Mouse (Mus musculus) T-helper 1 cell (primary cell): ENCODE measurements around the gene Mbnl1.

Experiments used
- in situ Hi-C: fragments of 300-600 bp; cut with MboI, MseI; formaldehyde crosslinking; loops from one replicate; pipeline ENCODE4 v1.15.1; 2025; ENCODE audit warnings: high pct_unique_total_duplicates

Gene Mbnl1

GRCm38 (mm10) chr3:60604205-60604604, 131.6 kb downstream of the Mbnl1 start:
- in situ Hi-C loops: loop anchor here (10.0 kb wide), 2 partner anchors 89 to 479 kb away; no protein-coding TSS in a partner anchor

DNA sequence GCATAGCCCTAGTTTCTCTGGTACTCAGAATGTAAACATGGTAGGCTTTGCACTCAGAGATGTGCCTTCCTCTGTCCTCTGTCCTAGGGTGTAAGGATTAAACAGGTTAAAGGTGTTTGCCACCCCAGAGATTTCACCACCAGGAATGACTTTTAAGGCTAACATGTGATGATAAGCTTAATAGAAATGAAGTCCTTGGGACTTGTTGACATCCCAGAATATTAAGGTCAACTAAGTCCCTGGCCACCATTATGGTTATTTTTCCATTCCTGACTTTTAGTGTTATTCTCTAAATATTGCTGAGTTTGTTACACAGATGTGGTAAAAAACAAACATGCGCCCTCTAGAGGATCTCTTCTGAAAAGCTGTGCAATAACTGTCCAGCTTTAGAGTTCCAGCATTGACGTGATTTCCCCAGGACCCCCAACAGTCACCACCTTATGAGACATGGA, 136.3 kb downstream of the Mbnl1 start:
- in situ Hi-C loops: loop anchor here (10.0 kb wide), 2 partner anchors 94 to 484 kb away; no protein-coding TSS in a partner anchor

GRCm38 (mm10) chr3:60611839-60612238, 139.2 kb downstream of the Mbnl1 start:
- in situ Hi-C loops: no loop called here

GRCm38 (mm10) chr3:60613121-60613520, 140.5 kb downstream of the Mbnl1 start:
- in situ Hi-C loops: no loop called here

DNA sequence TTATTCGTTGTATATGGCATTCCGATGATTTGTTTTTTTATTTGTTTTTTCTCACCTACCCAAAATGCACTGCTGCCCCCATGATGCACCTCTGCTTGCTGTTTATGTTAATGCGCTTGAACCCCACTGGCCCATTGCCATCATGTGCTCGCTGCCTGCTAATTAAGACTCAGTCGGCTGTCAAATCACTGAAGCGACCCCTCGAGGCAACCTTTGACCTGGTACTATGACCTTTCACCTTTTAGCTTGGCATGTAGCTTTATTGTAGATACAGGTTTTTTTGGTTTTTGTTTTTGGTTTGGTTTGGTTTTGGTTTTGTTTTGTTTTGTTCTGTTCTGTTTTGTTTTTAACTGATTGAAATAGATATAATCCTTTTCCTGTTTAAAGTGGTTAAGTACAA, 141.9 kb downstream of the Mbnl1 start:
- in situ Hi-C loops: no loop called here

DNA sequence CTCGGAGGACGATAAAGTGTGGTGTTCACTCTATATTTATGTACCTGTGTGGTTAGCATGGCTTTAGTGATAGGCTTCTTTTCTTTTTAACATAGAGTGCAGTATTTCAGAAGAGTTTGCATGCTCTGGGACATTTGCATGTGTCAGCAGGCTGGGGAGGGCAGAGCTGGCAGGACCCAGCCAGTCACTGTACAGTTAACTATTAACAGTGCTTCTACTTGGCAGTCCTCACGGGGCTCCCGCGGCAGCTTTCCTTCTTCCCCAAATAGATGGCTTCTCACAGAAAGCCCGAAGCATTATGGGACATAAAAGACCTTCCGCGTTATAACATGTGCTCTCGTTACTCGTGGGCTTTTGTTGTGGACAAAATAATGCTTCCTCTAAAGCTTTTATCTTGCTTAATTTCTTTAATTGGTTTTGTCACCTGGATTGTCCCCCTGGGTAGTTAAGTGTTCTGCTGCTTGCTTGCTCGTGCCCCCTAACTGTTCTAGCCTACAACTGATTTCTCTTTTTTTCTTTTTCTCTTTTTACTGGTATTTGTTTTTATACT, 142.5 kb downstream of the Mbnl1 start:
- in situ Hi-C loops: no loop called here

DNA sequence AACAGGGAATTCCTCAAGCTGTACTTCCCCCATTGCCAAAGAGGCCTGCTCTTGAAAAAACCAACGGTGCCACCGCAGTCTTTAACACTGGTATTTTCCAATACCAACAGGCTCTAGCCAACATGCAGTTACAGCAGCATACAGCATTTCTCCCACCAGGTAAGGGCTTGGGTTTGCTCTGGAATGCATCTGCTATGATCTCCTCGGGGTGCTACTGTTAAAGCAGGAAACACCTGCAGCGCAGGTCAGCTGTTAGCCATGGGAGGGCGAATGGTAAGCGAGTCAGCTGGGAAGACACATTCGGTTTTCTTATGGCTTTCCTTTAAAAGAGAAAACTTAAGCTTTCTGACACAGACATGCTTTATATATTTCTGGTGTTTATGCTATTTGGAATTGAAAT, 143.0 kb downstream of the Mbnl1 start:
- in situ Hi-C loops: no loop called here

DNA sequence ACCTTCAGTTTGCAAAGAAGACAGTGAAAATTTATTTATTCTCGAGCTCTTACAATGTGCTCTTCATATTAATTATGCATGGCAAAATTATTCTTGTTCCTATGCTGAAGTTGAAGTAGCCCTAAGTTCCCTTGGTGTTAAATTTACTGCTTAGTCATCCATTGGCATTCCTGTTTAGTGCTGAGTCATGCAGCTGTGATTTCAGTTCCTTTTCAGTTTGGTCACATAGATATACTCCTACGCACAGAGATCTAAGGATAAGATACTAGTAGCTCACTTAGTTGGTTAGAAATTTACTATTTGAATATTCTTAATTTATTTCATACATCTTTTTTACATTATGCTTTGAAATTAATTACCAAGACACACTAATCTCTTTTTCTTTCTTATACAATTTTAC, 143.5 kb downstream of the Mbnl1 start:
- in situ Hi-C loops: no loop called here

- in situ Hi-C loops: no loop called here
These were observed 145.0 kb downstream of the Mbnl1 start for GRCm38 (mm10) chr3:60617643-60618042.

GRCm38 (mm10) chr3:60620236-60620635, 147.6 kb downstream of the Mbnl1 start:
- in situ Hi-C loops: no loop called here

GRCm38 (mm10) chr3:60631183-60631582, 158.6 kb downstream of the Mbnl1 start:
- in situ Hi-C loops: no loop called here

DNA sequence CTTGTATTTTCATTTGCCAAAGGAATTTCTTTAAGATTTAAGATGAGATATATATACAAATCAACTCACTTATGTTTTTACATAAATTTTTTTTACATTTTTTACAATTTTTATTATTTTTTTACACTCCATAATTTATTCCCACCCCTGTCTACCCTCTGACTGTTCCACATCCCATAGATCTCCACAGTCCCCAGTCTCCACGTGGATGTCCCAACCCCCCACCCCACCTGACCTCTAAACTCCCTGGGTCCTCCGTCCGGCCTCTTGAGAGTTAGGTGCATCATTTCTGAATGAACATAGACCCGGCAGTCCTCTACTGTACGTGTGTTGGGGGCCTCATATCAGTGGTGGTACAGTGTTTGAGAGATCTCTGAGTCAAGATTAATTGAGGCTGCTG, 159.1 kb downstream of the Mbnl1 start:
- in situ Hi-C loops: no loop called here

DNA sequence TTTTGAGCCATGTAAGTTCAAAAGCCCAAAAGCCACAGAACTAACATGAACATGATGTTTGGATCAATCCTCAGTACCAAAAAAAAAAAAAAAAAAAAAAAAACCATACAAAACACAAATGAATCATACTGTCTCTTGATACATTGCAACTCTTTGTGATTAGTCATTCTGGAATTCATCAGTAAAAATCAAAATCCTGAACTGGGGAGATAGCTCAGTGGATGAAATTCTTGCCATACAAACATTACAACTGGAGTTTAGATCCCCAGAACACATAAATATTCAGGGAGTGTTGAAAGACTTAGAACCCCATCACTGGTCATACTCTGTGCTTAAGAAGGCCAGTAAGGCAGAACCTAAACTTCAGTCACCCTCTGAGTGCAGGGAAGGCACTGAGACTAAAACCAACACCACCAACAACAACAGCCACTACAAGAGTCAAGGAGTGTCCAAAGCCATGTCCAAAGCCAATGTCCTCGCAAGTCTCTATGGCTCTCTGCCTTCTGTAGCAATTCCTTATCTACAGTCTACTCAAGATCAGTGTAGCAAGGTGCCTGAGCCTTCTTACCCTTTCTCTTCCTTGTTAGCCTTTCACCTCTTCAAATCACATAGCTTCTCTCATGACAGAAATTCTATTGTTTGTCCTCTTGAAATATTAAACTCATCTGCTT, 160.3 kb downstream of the Mbnl1 start:
- in situ Hi-C loops: no loop called here

- in situ Hi-C loops: no loop called here
These were observed 165.9 kb downstream of the Mbnl1 start for GRCm38 (mm10) chr3:60638530-60638929.

DNA sequence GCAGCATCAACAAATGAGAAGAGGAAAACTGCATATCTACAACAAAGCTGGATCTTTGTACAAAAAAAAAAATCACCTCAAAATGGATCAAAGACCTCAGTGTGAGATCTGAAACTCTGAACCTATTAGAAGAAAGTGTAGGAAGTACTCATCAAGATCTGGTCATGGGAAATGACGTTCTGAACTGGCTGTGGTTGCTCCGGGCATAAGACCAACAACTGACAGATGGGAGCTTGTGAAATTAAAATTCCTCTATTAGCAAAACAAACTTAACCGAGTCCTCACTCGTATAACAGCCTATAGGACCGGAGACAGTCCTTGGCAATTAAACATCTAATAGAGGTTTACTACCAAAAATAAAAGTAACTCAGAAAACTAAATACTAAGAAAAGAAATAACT, 166.5 kb downstream of the Mbnl1 start:
- in situ Hi-C loops: no loop called here

DNA sequence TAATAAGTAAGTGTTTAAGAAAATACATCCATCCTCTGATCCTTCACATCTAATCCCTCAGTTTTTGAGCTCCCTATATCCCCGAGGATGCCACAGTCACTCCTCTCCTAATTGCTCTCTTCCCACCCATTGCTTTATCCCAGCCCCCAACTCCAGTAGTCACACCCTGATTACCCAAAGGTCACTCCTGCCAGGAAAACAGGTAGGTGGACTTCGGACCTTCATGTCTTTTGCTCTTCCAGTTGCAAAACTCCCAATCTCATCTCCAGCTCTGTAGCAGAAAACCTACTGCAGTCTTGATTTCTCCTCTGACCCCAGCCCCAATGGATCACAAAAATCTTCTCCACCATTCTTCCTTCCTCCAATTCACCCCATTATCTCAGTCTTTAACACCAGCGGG, 169.6 kb downstream of the Mbnl1 start:
- in situ Hi-C loops: no loop called here

DNA sequence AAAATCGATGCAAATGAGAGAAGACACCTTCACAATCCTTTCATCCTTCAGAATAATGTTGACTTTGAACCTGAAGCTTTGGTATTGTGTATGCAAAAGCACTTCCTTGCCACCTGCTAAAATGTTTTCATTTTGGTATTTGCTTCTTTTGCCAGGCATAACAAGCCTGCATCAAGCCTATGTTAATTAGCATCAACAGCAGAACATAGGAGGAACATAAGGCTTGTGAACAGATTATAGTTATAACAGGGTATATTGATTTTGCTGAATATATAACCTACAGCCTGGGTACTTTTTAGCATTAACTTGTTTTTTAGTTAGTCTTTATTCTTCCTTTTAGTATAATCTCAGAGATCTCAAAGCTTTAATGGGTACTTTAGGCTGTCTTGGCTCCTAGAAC, 172.9 kb downstream of the Mbnl1 start:
- in situ Hi-C loops: no loop called here

GRCm38 (mm10) chr3:60648293-60648692, 175.7 kb downstream of the Mbnl1 start:
- in situ Hi-C loops: no loop called here

- in situ Hi-C loops: no loop called here
These were observed 188.1 kb downstream of the Mbnl1 start for GRCm38 (mm10) chr3:60660762-60661161.
